Mouse (Mus musculus): ENCODE results near the gene Upp2. TPM values are rescaled to one million over a fixed set of nuclear protein-coding genes. Genes with fewer than 3 reads are reported as not detected.

Upp2 gene
- total RNA-seq, 2 experiments from 2014 or later = 10.1 to 12.2 TPM

DNA sequence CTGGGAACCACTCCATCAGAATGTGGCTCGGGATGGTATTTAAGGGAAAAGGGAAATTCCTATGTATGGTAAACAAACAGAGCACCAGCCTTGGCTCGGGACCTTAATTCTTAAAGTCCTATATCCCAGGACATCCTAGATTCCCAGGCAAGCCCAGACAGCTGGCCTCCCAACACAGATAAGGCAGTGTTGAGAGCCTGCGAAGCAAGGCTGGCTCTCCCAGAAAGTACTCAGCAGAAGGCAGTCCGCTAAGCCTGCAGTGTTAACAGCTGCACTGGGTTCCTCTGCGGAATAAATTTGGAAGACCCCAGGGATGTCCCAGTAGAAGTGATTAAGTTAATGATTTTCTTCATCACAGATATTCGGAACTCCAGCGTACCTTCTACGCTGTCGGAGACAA is 16.6 kb upstream of the Upp2 start:
- intact Hi-C loops (cut with DNase I) = no loop called here
- DNase-seq = no peak

- DNase-seq = no peak
- intact Hi-C loops (cut with DNase I) = no loop called here
These were observed 15.2 kb upstream of the Upp2 start for GRCm38 (mm10) chr2:58551866-58552265.

DNA sequence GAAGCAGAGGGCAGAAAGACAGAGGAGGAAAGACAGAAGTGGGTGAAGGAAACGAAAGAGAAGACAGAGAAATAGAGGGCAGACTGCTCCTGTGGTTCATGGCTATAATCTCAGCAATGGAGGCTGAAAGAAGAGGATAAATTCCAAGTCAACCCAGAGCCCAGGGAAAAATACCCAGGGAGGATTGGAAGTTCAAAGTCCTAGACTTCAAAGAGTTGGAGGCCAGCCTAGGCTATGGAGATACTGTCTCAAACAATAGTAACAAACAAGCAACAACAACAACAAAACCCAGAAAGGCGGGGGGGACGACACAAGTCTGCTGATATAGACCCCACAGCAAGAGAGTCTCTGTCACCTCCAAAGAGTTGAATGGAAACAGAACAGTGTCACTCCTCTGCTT is 14.8 kb upstream of the Upp2 start:
- intact Hi-C loops (cut with DNase I) = no loop called here
- DNase-seq = no peak

GRCm38 (mm10) chr2:58557045-58557845 is 9.9 kb upstream of the Upp2 start:
- DNase-seq = no peak
- intact Hi-C loops (cut with DNase I) = no loop called here

DNA sequence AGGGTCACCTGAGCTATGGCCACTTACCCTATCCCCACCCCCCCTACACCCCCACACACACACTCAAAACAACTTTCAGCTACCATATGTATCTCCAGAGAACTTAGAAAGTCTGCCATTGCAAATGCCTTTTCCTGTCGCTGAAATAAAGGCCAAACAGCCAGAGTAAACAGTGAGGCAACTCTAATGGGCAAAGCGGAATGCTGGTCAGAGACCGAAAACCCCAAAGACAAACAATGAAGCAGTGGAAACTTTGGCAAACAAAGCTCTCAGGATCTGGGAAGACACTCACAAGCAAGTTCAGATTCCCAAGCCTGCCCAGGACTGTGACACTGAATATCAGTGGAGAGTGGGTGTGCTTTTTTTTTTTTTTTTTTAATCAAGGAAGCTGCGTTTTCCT is 5.0 kb upstream of the Upp2 start:
- intact Hi-C loops (cut with DNase I) = loop anchor here (10.0 kb wide), 1 partner anchor 367 kb away; the partner anchor contains the start of gene Cytip
- no peak for DNase-seq

GRCm38 (mm10) chr2:58565267-58565666 is 1.8 kb upstream of the Upp2 start:
- intact Hi-C loops (cut with DNase I) = loop anchor here (5.0 to 10.0 kb wide), 3 partner anchors 102 to 533 kb away; partner anchors contain the start of gene Cytip

DNA sequence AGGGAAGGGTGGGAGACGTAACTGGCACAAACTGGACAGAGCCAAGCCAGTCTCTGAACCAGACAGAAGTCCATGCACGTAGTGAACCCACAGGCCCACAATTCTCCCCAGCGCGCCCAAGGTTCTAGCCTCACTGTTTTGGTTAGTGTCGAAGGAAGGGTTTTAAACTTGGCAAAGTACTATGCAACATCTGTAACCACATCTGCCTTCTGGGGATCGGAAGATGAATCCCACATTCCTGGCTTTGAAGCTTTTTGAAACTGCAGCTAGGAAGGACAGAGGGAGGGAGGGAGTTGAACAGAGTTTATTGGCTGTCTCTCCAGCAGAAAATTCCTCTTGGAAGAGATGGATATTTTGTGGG is 1.1 kb upstream of the Upp2 start:
- intact Hi-C loops (cut with DNase I) = loop anchor here (2.0 to 10.0 kb wide), 4 partner anchors 89 to 534 kb away; partner anchors contain the start of gene Cytip
- no peak for DNase-seq

More at GRCm38 (mm10) chr2:58565267-58565666, 1.8 kb upstream of the Upp2 start:
- peak; percentile 49 for DNase-seq

DNA sequence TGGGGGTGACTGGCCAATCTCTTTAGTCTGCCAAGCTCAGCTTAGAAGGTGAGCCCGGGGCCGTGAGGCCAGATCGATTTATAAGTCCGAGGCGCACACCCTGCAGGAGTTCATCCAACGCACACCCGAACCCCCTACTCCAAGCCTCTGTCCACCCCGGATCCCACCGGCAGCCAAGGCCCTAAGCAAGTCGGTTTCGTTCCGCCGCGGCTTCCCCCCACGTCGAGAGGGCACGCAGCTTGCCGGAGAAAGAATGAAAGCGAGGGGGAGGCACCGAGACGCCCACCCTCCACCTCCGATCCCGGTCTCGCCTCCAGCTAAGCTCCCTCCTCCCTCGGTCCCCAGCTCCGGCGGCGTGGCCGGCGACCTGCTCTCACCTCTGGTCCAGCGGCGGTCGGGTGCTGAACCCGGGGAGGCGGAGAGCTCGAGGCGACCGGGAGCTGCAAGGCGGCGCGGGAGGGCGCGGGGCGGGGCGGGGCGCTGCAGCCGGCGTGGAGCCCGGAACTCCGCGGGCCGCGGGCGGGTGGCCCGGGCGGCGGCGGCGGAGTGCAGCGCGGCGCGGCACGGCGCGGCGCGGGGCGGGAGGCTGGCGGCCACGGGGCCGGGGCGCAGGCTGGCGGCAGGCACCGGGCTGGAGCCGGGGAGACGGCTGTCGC is 560 bp upstream of the Upp2 start:
- intact Hi-C loops (cut with DNase I) = loop anchor here (2.0 to 10.0 kb wide), 4 partner anchors 90 to 534 kb away; partner anchors contain the start of gene Cytip
- peak; percentile 56 for DNase-seq

DNA sequence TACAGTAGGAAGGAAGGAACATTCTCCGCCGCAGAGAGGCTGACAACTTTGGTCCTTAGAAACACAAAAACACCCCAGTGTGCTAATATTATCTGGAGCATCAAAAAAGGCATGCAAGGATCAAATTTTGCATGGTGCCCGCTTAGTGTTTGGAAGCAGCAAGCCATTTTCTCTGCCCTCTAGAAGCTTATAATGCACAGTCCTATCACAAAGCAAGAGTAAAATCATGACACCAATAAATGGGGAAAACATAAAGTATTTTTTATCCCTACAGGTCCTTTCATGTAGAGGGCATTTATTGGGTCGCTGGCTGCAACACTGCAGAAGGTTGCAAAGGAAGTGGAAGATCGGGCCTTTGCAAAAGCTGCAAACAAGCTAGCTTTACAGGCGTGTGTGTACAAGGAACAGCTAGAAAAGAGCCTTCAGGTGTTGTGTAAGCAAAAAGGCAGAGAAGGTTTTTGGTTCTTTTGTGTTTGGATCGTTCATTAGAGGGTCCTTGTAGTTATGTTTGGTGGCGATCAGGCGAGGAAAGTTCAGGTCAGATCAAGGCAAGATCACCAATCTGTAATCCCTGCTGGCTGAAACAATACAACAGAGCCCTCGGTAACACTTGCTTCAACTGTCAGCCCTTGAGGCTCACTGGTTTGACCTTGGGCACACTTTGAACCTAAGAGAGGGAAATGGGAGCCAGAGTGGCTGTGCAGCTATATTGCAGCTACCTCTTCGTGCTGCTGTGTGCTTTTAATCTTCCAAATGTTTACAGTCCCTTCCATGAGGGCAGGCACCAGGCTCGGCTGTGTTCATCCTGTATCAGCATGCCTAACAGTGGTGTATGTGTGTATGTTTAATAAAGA is 995 bp downstream of the Upp2 start:
- intact Hi-C loops (cut with DNase I) = loop anchor here (2.0 to 10.0 kb wide), 4 partner anchors 91 to 536 kb away; partner anchors contain the start of gene Cytip
- no peak for DNase-seq

- intact Hi-C loops (cut with DNase I) = loop anchor here (5.0 to 10.0 kb wide), 3 partner anchors 98 to 537 kb away; partner anchors contain the start of gene Cytip
- no peak for DNase-seq
These were observed 1.9 kb downstream of the Upp2 start for GRCm38 (mm10) chr2:58568841-58569645.

- DNase-seq = no peak
- intact Hi-C loops (cut with DNase I) = no loop called here
These were observed 7.1 kb downstream of the Upp2 start for GRCm38 (mm10) chr2:58574167-58574566.

- intact Hi-C loops (cut with DNase I) = no loop called here
These were observed 19.2 kb downstream of the Upp2 start for GRCm38 (mm10) chr2:58586311-58586710.

DNA sequence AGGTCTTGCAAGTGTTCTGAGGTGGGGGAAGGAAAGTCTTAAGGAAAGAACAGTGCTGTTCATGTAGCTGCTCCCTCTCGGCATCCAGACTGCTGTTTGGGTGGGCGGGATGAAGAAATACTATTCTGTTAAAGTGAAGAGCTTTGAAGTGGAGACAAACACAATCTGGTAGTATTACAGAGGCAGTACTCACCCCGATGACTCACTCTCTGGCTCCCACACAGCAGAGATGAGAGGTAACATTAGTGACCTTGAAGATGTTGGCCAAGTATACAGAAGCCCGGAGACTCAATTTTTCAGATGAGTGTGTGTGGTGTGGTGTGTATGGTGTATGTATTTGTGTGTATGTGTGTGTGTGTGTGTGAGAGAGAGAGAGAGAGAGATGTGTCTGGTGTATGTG is 22.5 kb downstream of the Upp2 start:
- DNase-seq = no peak
- intact Hi-C loops (cut with DNase I) = no loop called here

More at GRCm38 (mm10) chr2:58586311-58586710, 19.2 kb downstream of the Upp2 start:
- no peak for DNase-seq

DNA sequence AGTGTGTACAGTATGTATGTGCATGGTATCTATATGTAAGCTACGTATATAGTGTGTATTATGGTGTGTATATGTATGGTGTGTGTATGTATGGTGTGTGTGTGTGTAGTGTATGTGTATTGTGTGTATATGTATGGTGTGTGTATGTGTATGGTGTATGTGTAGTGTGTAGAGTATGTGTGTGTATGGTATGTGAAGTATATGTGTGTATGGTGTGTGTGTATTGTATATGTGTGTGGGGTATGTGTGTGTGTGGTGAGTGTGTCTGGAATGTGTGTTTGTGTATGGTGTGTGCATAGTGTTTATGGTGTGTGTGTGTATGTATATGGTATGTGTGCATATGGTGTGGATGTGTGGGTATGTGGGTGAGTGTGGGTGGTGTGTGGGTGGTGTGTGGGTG is 23.0 kb downstream of the Upp2 start:
- intact Hi-C loops (cut with DNase I) = no loop called here
- DNase-seq = no peak

DNA sequence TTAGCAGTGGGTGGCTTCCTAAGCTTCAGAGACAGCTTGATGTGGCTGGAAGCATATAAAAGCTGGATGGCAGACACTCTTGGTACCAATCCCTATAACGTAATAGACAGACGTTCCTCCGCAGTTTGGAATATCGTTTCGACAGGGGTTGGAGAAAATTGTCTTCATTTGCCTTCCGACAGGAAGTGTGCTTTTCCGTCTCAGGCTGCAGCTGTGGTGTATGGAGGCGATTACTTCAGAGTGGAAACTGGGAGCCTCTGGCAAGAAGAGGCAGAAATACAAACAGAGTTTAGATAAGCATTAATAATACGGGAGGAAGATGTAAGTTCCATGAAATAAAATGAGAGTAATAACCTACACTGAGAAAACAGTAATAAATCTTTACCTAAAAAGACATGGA is 28.3 kb downstream of the Upp2 start:
- DNase-seq = no peak
- intact Hi-C loops (cut with DNase I) = no loop called here

GRCm38 (mm10) chr2:58596774-58597342 is 29.8 kb downstream of the Upp2 start:
- DNase-seq = peak; percentile 66
- intact Hi-C loops (cut with DNase I) = no loop called here

GRCm38 (mm10) chr2:58597556-58597955 is 30.5 kb downstream of the Upp2 start:
- intact Hi-C loops (cut with DNase I) = no loop called here
- DNase-seq = peak; percentile 13

DNA sequence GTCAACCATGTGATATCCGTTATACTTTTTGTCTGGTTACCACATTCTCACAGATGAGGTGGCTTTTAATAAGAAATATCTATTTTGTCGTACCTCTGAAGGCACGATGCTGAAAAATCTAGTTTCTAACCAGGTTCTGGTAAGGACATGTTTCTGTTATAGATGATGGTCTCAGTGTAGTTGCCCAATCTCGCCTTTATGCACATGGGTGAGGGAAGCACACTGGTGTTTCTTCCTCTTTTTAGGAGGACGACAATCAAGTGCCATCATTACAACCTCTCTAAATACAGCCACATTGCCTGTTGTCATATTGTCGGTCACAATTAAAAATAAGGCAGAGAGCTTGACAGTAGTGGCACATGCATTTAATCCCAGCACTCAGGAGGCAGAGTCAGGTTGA is 32.5 kb downstream of the Upp2 start:
- intact Hi-C loops (cut with DNase I) = no loop called here
- DNase-seq = no peak

DNA sequence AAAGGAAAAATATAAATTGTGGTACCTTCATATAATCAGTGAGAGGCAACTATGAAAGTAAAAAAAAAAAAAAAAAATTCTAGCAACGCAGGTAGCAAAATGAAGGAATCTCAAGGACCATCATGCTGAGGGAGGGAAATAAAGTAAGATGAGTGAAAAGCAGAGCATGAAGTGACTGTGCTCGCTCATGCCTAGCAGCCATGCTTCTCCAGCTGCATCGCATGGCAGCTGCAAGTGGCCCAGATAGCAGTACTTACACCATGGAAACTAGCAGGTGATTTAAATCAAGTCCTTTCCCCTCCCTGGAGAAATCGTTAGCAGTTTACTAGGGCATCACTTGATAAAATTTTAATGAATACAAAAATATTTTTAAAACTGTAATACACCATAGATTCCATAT is 34.3 kb downstream of the Upp2 start:
- intact Hi-C loops (cut with DNase I) = no loop called here
- DNase-seq = no peak

GRCm38 (mm10) chr2:58603379-58603778 is 36.3 kb downstream of the Upp2 start:
- intact Hi-C loops (cut with DNase I) = no loop called here
- no peak for DNase-seq

Measured in left cerebral cortex, postnatal 4 days (tissue).